ENCODE assay signal across 8 mouse cellular contexts in genomic region chr5:73650365-73650964, GRCm38 (mm10). TPM values are rescaled to one million over a fixed set of nuclear protein-coding genes. Genes with fewer than 3 reads are reported as not detected.
DNase-seq lines count a peak whose midpoint lies in the region; ATAC-seq and TF ChIP-seq lines count a peak whose summit lies in the region.

No protein-coding gene starts in this region.

- H3K4me3 ChIP-seq in spleen, adult 2 months (ENCODE audit: extremely low read depth, insufficient read depth, insufficient read length) = peak overlapping the region; percentile 45
- H3K4me3 ChIP-seq in forebrain, embryonic 13.5 days = peak overlapping the region; percentile 45
- H3K4me3 ChIP-seq in kidney, postnatal 0 days (replicated peaks; ENCODE audit: low read depth, low read length) = peak overlapping the region; percentile 58
- peak overlapping the region; percentile 31 for H3K4me3 ChIP-seq in midbrain, postnatal 0 days (ENCODE audit: low read depth, low read length)

- peaks cover 17% of the 10 kb centered on the region for H3K27me3 ChIP-seq in spleen, adult 2 months (ENCODE audit: control insufficient read depth, insufficient read depth, low read length)
- peaks cover 68% of the 10 kb centered on the region for H3K27me3 ChIP-seq in forebrain, embryonic 13.5 days
- H3K27me3 ChIP-seq in kidney, postnatal 0 days (ENCODE audit: insufficient read depth, low read length) = peaks cover 31% of the 10 kb centered on the region
- H3K27me3 ChIP-seq in midbrain, postnatal 0 days (ENCODE audit: insufficient read depth, low read length) = peaks cover 35% of the 10 kb centered on the region

- H3K9me3 ChIP-seq in forebrain, embryonic 13.5 days (replicated peaks) = no peaks in the 10 kb centered on the region
- no peaks in the 10 kb centered on the region for H3K9me3 ChIP-seq in kidney, postnatal 0 days (replicated peaks; ENCODE audit: low read length)
- H3K9me3 ChIP-seq in midbrain, postnatal 0 days (ENCODE audit: low read length) = no peaks in the 10 kb centered on the region

- no peak overlapping the region for H3K27ac ChIP-seq in spleen, adult 2 months (ENCODE audit: insufficient read depth, low read length)
- H3K27ac ChIP-seq in forebrain, embryonic 13.5 days = no peak overlapping the region
- no peak overlapping the region for H3K27ac ChIP-seq in kidney, postnatal 0 days
- no peak overlapping the region for H3K27ac ChIP-seq in midbrain, postnatal 0 days (ENCODE audit: low read depth, low read length)

- H3K9ac ChIP-seq in forebrain, embryonic 13.5 days = peak overlapping the region; percentile 47; the same call in 1 of the 2 replicates
- H3K9ac ChIP-seq in kidney, postnatal 0 days (ENCODE audit: low read depth, low read length) = peak overlapping the region; percentile 54; the same call in 1 of the 2 replicates
- H3K9ac ChIP-seq in midbrain, postnatal 0 days (replicated peaks; ENCODE audit: low read length, poor library complexity, severe bottlenecking) = no peak overlapping the region

- H3K36me3 ChIP-seq in spleen, adult 2 months (ENCODE audit: control insufficient read depth, insufficient read depth, low read length) = no peaks in the 10 kb centered on the region
- H3K36me3 ChIP-seq in forebrain, embryonic 13.5 days (ENCODE audit: poor library complexity, severe bottlenecking) = no peaks in the 10 kb centered on the region
- no peaks in the 10 kb centered on the region for H3K36me3 ChIP-seq in kidney, postnatal 0 days (ENCODE audit: insufficient read depth, low read length)
- H3K36me3 ChIP-seq in midbrain, postnatal 0 days (ENCODE audit: insufficient read depth, low read length) = no peaks in the 10 kb centered on the region

- H3K4me1 ChIP-seq in spleen, adult 2 months (ENCODE audit: control insufficient read depth, insufficient read depth, insufficient read length) = peaks cover 5% of the 10 kb centered on the region
- H3K4me1 ChIP-seq in forebrain, embryonic 13.5 days = peaks cover 33% of the 10 kb centered on the region
- H3K4me1 ChIP-seq in kidney, postnatal 0 days (replicated peaks; ENCODE audit: insufficient read depth, low read length) = peaks cover 10% of the 10 kb centered on the region; the same call in 1 of the 2 replicates
- H3K4me1 ChIP-seq in midbrain, postnatal 0 days (ENCODE audit: insufficient read depth, low read length) = peaks cover 7% of the 10 kb centered on the region; the same call in 1 of the 2 replicates

- peak overlapping the region; percentile 88 for H3K4me2 ChIP-seq in forebrain, embryonic 13.5 days
- H3K4me2 ChIP-seq in kidney, postnatal 0 days (ENCODE audit: low read length) = peak overlapping the region; percentile 96
- peak overlapping the region; percentile 62 for H3K4me2 ChIP-seq in midbrain, postnatal 0 days (ENCODE audit: low read depth, low read length, poor library complexity, severe bottlenecking)

- no peak for DNase-seq in spleen, adult 2 months (ENCODE audit: low read depth in 1 of 2, low spot score in 2 of 2)
- no peak for DNase-seq in spleen, postnatal 10 days (ENCODE audit: low spot score in 2 of 2)
- no peak for DNase-seq in kidney, postnatal 0 days (ENCODE audit: low spot score)
- no peak for DNase-seq in midbrain, postnatal 0 days (ENCODE audit: low spot score)
- no peak for DNase-seq in right cerebral cortex, postnatal 4 days
- DNase-seq in spleen, postnatal 36 days (ENCODE audit: low spot score in 2 of 2) = no peak
- no peak for DNase-seq in spleen, postnatal 14 days (ENCODE audit: low spot score in 2 of 2)

- no peak for TF ChIP-seq POLR2A in spleen, adult 2 months (IDR thresholded peaks at IDR 0.05; ENCODE audit: low read depth, low read length)

- no peak for TF ChIP-seq CTCF in spleen, adult 2 months (IDR thresholded peaks at IDR 0.05; ENCODE audit: extremely low read depth, insufficient read depth, insufficient read length, insufficient replicate concordance)
- no peak for TF ChIP-seq CTCF in kidney, postnatal 0 days (IDR thresholded peaks at IDR 0.05; ENCODE audit: low read depth)
- TF ChIP-seq CTCF in midbrain, postnatal 0 days (IDR thresholded peaks at IDR 0.05) = no peak

- under 1% methylated on average over 15 of the region's 15 CpGs for WGBS in spleen, adult 2 months
- under 1% methylated on average over 15 of the region's 15 CpGs for WGBS in forebrain, embryonic 13.5 days
- WGBS in kidney, postnatal 0 days = 2% methylated on average over 15 of the region's 15 CpGs
- 1% methylated on average over 15 of the region's 15 CpGs for WGBS in midbrain, postnatal 0 days

- no peak for ATAC-seq in forebrain, embryonic 13.5 days
- ATAC-seq in kidney, postnatal 0 days (replicated peaks; ENCODE audit: low FRiP score, low read depth) = no peak
- no peak for ATAC-seq in midbrain, postnatal 0 days (ENCODE audit: low FRiP score)

RNA-seq across cellular contexts. Expression of gene Spata18, which starts 0.7 kb away (rescaled TPM):
- not detected in 2 replicates for polyA plus RNA-seq in spleen, adult 2 months (2012; rRNA removed)
- polyA plus RNA-seq in forebrain, embryonic 13.5 days (2015; fragmentation: Nextera tagmentation; extraction: Ambion mirVana) = 0.34 and 0.71 TPM in 2 replicates
- polyA plus RNA-seq in kidney, postnatal 0 days (2015; fragmentation: Nextera tagmentation; extraction: Ambion mirVana) = 0.22 and 0.24 TPM in 2 replicates
- 1.6 and 1.9 TPM in 2 replicates for total RNA-seq in midbrain, postnatal 0 days (2014; rRNA removed)
- 0.63 and 0.69 TPM in 2 replicates for polyA plus RNA-seq in midbrain, postnatal 0 days (2015; fragmentation: Nextera tagmentation; extraction: Ambion mirVana)

RNA-seq across cellular contexts. Expression of gene Sgcb, which starts 2.9 kb away (rescaled TPM):
- 2.4 and 3.0 TPM in 2 replicates for polyA plus RNA-seq in spleen, adult 2 months (2012; rRNA removed)
- polyA plus RNA-seq in forebrain, embryonic 13.5 days (2015; fragmentation: Nextera tagmentation; extraction: Ambion mirVana) = 20.5 and 22.3 TPM in 2 replicates
- 14.3 and 16.5 TPM in 2 replicates for polyA plus RNA-seq in kidney, postnatal 0 days (2015; fragmentation: Nextera tagmentation; extraction: Ambion mirVana)
- 24.7 TPM in 2 replicates for total RNA-seq in midbrain, postnatal 0 days (2014; rRNA removed)
- polyA plus RNA-seq in midbrain, postnatal 0 days (2015; fragmentation: Nextera tagmentation; extraction: Ambion mirVana) = 49.7 and 53.5 TPM in 2 replicates

RNA-seq across cellular contexts. Expression of gene Lrrc66, which starts 18.1 kb away (rescaled TPM):
- 0.04 TPM in 1 of 2 replicates, not detected in the other for polyA plus RNA-seq in spleen, adult 2 months (2012; rRNA removed)
- polyA plus RNA-seq in forebrain, embryonic 13.5 days (2015; fragmentation: Nextera tagmentation; extraction: Ambion mirVana) = not detected in 2 replicates
- 1.4 and 1.8 TPM in 2 replicates for polyA plus RNA-seq in kidney, postnatal 0 days (2015; fragmentation: Nextera tagmentation; extraction: Ambion mirVana)
- not detected in 2 replicates for total RNA-seq in midbrain, postnatal 0 days (2014; rRNA removed)
- polyA plus RNA-seq in midbrain, postnatal 0 days (2015; fragmentation: Nextera tagmentation; extraction: Ambion mirVana) = not detected in 2 replicates
